Mouse (Mus musculus) heart, adult 18-20 months (tissue): ENCODE results near the gene 1700030K09Rik. TPM values are rescaled to one million over a fixed set of nuclear protein-coding genes. Genes with fewer than 3 reads are reported as not detected.

Experiments used
- DNase-seq, 2 experiments: peaks; one replicate each; pipeline ENCODE4 v3.0.0; 2021 to 2022; ENCODE audit warnings: mixed read lengths in 1 of 2
- total RNA-seq, 2 experiments: library from RNA; stranded (reverse); gene quantifications; 2 replicates each; pipeline ENCODE4 v1.2.3; 2021

The 1700030K09Rik gene
- total RNA-seq, 2 experiments from 2014 or later, result 4.6 to 5.0 TPM

GRCm38 (mm10) chr8:72459881-72460533 lies 16.3 kb downstream of the 1700030K09Rik start:
- DNase-seq, result no peak

- DNase-seq, result no peak
These were observed 20.5 kb downstream of the 1700030K09Rik start for GRCm38 (mm10) chr8:72464211-72464610.

- DNase-seq, result no peak
These were observed 25.6 kb downstream of the 1700030K09Rik start for GRCm38 (mm10) chr8:72469243-72469642.

- no peak for DNase-seq
These were observed 26.3 kb downstream of the 1700030K09Rik start for GRCm38 (mm10) chr8:72469984-72470383.

- DNase-seq, result no peak
These were observed 27.0 kb downstream of the 1700030K09Rik start for GRCm38 (mm10) chr8:72470684-72471083.

GRCm38 (mm10) chr8:72474826-72475546 lies 31.3 kb downstream of the 1700030K09Rik start, which contains the start of gene Cherp:
Gene Cherp, minus strand, starts transcription at chr8:72475226.
- peak; percentile 96 to 99 for DNase-seq

- peak; percentile 55 to 68 for DNase-seq
These were observed 41.9 kb downstream of the 1700030K09Rik start for GRCm38 (mm10) chr8:72485456-72486199.

GRCm38 (mm10) chr8:72487014-72487413 lies 43.3 kb downstream of the 1700030K09Rik start:
- DNase-seq, result no peak

- no peak for DNase-seq
These were observed 47.3 kb downstream of the 1700030K09Rik start for GRCm38 (mm10) chr8:72491017-72491416.

GRCm38 (mm10) chr8:72491680-72492621 lies 48.3 kb downstream of the 1700030K09Rik start, which contains the start of gene Slc35e1:
Gene Slc35e1, minus strand, starts transcription at chr8:72492614.
- DNase-seq, result no peak

GRCm38 (mm10) chr8:72492622-72493081 lies 49.0 kb downstream of the 1700030K09Rik start:
- DNase-seq, result peak; percentile 99

- no peak for DNase-seq
These were observed 49.7 kb downstream of the 1700030K09Rik start for GRCm38 (mm10) chr8:72493381-72493780.

- no peak for DNase-seq
These were observed 51.9 kb downstream of the 1700030K09Rik start for GRCm38 (mm10) chr8:72495411-72496111.

GRCm38 (mm10) chr8:72496217-72496616 lies 52.5 kb downstream of the 1700030K09Rik start:
- DNase-seq, result no peak

GRCm38 (mm10) chr8:72497911-72498310 lies 54.2 kb downstream of the 1700030K09Rik start:
- no peak for DNase-seq

GRCm38 (mm10) chr8:72498527-72498926 lies 54.8 kb downstream of the 1700030K09Rik start:
- no peak for DNase-seq

GRCm38 (mm10) chr8:72499521-72500284 lies 56.0 kb downstream of the 1700030K09Rik start:
- DNase-seq, result peak; percentile 78 to 87

- DNase-seq, result peak; percentile 65 to 77
These were observed 56.8 kb downstream of the 1700030K09Rik start for GRCm38 (mm10) chr8:72500521-72500931.

GRCm38 (mm10) chr8:72504137-72504536 lies 60.5 kb downstream of the 1700030K09Rik start:
- no peak for DNase-seq
